Mouse (Mus musculus) MEL (cell line): ENCODE data around the gene Zfp422. TPM values are rescaled to one million over a fixed set of nuclear protein-coding genes. Genes with fewer than 3 reads are reported as not detected.

Source experiments
- DNase-seq: peaks from one replicate; pipeline ENCODE4 v3.0.0; 2011; ENCODE audit warnings: low read depth, low spot score
- H3K27ac ChIP-seq: 2 replicates; pipeline ENCODE4 v1.5.1; 2012; ENCODE audit warnings: low read depth, mild to moderate bottlenecking, control low read depth, low read length, moderate library complexity; ENCODE audit not compliant: control insufficient read depth
- H3K27me3 ChIP-seq, 2 experiments: fragments of 150-350 bp in 1 of 2; sonication (generic) in 1 of 2; 2 replicates each; pipeline ENCODE4 v1.6.1; 2012; ENCODE audit warnings: low read length in 2 of 2, mild to moderate bottlenecking in 2 of 2, improper control_type of control experiment in 1 of 2, moderate library complexity in 1 of 2; ENCODE audit not compliant: insufficient read depth in 2 of 2, control insufficient read depth in 1 of 2
- H3K36me3 ChIP-seq, 2 experiments: 2 replicates each; pipeline ENCODE4 v1.6.1; 2012 to 2014; ENCODE audit warnings: low read length in 2 of 2, improper control_type of control experiment in 1 of 2, inconsistent platforms in 1 of 2, mild to moderate bottlenecking in 1 of 2; ENCODE audit not compliant: insufficient read depth in 2 of 2, control insufficient read depth in 1 of 2
- H3K4me1 ChIP-seq, 2 experiments: fragments of 150-350 bp in 1 of 2; sonication (generic) in 1 of 2; 2 replicates each; pipeline ENCODE4 v1.6.1; 2012; ENCODE audit warnings: low read length in 2 of 2, improper control_type of control experiment in 1 of 2, mild to moderate bottlenecking in 1 of 2; ENCODE audit not compliant: insufficient read depth in 2 of 2, control insufficient read depth in 1 of 2
- H3K4me3 ChIP-seq, 2 experiments: fragments of 150-350 bp in 1 of 2; sonication (generic) in 1 of 2; 2 replicates each; pipeline ENCODE4 v1.5.1; 2012; ENCODE audit warnings: low read depth in 2 of 2, low read length in 2 of 2, mild to moderate bottlenecking in 2 of 2, moderate library complexity in 2 of 2, control low read depth in 1 of 2, improper control_type of control experiment in 1 of 2; ENCODE audit not compliant: control insufficient read depth in 1 of 2, insufficient read depth in 1 of 2
- H3K79me2 ChIP-seq: 2 replicates; pipeline ENCODE4 v1.6.1; 2012; ENCODE audit warnings: mild to moderate bottlenecking, low read length, moderate library complexity; ENCODE audit not compliant: control insufficient read depth, poor library complexity, insufficient read depth
- H3K9ac ChIP-seq: 2 replicates; pipeline ENCODE4 v1.6.1; 2012; ENCODE audit warnings: low read depth, mild to moderate bottlenecking, control low read depth, low read length, moderate library complexity; ENCODE audit not compliant: control insufficient read depth, poor library complexity, severe bottlenecking
- H3K9me3 ChIP-seq: fragments of 150-350 bp; sonication (generic); replicated peaks from 2 replicates; pipeline ENCODE4 v1.6.1; 2012; ENCODE audit warnings: mild to moderate bottlenecking, low read length, improper control_type of control experiment, moderate library complexity; ENCODE audit not compliant: insufficient read depth
- BHLHE40 ChIP-seq: IDR thresholded peaks from 2 replicates; pipeline ENCODE4 v1.6.1; 2012; ENCODE audit warnings: low read depth, mild to moderate bottlenecking, inconsistent platforms, low read length, improper control_type of control experiment, borderline replicate concordance
- CTCF ChIP-seq, 3 experiments: IDR thresholded peaks in 2 of 3; conservative IDR thresholded peaks in 1 of 3; 2 replicates each; pipeline ENCODE4 v1.5.1; 2011 to 2012; ENCODE audit warnings: low read length in 3 of 3, low read depth in 2 of 3, mild to moderate bottlenecking in 2 of 3, improper control_type of control experiment in 1 of 3, inconsistent platforms in 1 of 3, mixed read lengths in 1 of 3, moderate library complexity in 1 of 3; ENCODE audit not compliant: control insufficient read depth in 1 of 3, insufficient read depth in 1 of 3, poor library complexity in 1 of 3, severe bottlenecking in 1 of 3
- E2F4 ChIP-seq: IDR thresholded peaks from 2 replicates; pipeline ENCODE4 v1.6.1; 2011; ENCODE audit warnings: low read depth, low read length, improper control_type of control experiment, borderline replicate concordance
- ETS1 ChIP-seq: IDR thresholded peaks from 2 replicates; pipeline ENCODE4 v1.6.1; 2012; ENCODE audit warnings: low read depth, mild to moderate bottlenecking, inconsistent platforms, low read length, improper control_type of control experiment, moderate library complexity
- GABPA ChIP-seq: IDR thresholded peaks from 2 replicates; pipeline ENCODE4 v1.6.1; 2012; ENCODE audit warnings: low read depth, mild to moderate bottlenecking, inconsistent platforms, low read length, improper control_type of control experiment, moderate library complexity
- JUND ChIP-seq: IDR thresholded peaks from 2 replicates; pipeline ENCODE4 v1.6.1; 2011; ENCODE audit warnings: low read depth, mild to moderate bottlenecking, improper control_type of control experiment, low read length
- KAT2A ChIP-seq: conservative IDR thresholded peaks from 2 replicates; pipeline ENCODE4 v1.6.1; 2012; ENCODE audit warnings: low read depth, low read length, improper control_type of control experiment, inconsistent platforms
- RAD21 ChIP-seq: IDR thresholded peaks from 2 replicates; pipeline ENCODE4 v1.6.1; 2011; ENCODE audit warnings: mild to moderate bottlenecking, low read depth, low read length, improper control_type of control experiment
- SIN3A ChIP-seq: IDR thresholded peaks from 2 replicates; pipeline ENCODE4 v1.6.1; 2012; ENCODE audit warnings: low read length, improper control_type of control experiment, inconsistent platforms
- SMC3 ChIP-seq: IDR thresholded peaks from 2 replicates; pipeline ENCODE4 v1.6.1; 2011; ENCODE audit warnings: low read depth, low read length, improper control_type of control experiment
- USF1 ChIP-seq: IDR thresholded peaks from 2 replicates; pipeline ENCODE4 v1.6.1; 2014; ENCODE audit warnings: low read depth, mild to moderate bottlenecking, inconsistent platforms, low read length, improper control_type of control experiment, moderate library complexity
- ZC3H11A ChIP-seq: IDR thresholded peaks from 2 replicates; pipeline ENCODE4 v1.6.1; 2012; ENCODE audit warnings: low read depth, mild to moderate bottlenecking, inconsistent platforms, low read length, improper control_type of control experiment
- ZNF384 ChIP-seq: IDR thresholded peaks from 2 replicates; pipeline ENCODE4 v1.6.1; 2012; ENCODE audit warnings: low read depth, mild to moderate bottlenecking, inconsistent platforms, low read length, improper control_type of control experiment
- polyA plus RNA-seq, 2 experiments: library from polyadenylated mRNA; stranded (reverse) in 1 of 2; unstranded in 1 of 2; fragments of >175 nt in 1 of 2; fragments of >200 nt in 1 of 2; gene quantifications; 2 replicates each; pipeline versions ENCODE4 v1.2.1 to v1.2.4; 2012; ENCODE audit warnings: low replicate concordance in 2 of 2, low read depth in 1 of 2; ENCODE audit not compliant: insufficient read length in 2 of 2, insufficient read depth in 1 of 2, missing spikeins in 1 of 2
- total RNA-seq: library from RNA; depleted of rRNA; stranded (reverse); fragments of 300-350 nt; gene quantifications from 2 replicates; pipeline ENCODE4 v1.2.3, GENCODE M21; 2012

The Zfp422 gene
- total and polyA plus RNA-seq, 3 experiments: 0.32 TPM; not detected in 2

- Histone ChIP-seq H3K27me3 (no peaks in the 10 kb centered on the region), H3K4me3 (no peak overlapping the region), H3K79me2 (no peaks in the 10 kb centered on the region), H3K9me3 (no peaks in the 10 kb centered on the region), H3K36me3 (no peaks in the 10 kb centered on the region), H3K9ac (no peak overlapping the region), H3K4me1 (no peaks in the 10 kb centered on the region), H3K27ac (no peak overlapping the region)
- TF ChIP-seq CTCF (IDR thresholded peaks at IDR 0.05 in 2 of 3, conservative IDR thresholded peaks at IDR 0.05 in 1 of 3; ENCODE audit: control insufficient read depth in 1 of 3, insufficient read depth in 1 of 3, low read depth in 2 of 3, low read length in 3 of 3, poor library complexity in 1 of 3, severe bottlenecking in 1 of 3) (peak; percentile 54 to 56 (median 55)), RAD21 (peak; percentile 52), ZNF384 (no peak), SMC3 (peak; percentile 54), ZC3H11A (peak; percentile 24; the same call in 1 of the 2 replicates), E2F4 (no peak)
- peak; percentile 36 for DNase-seq
These were observed 25.1 kb upstream of the Zfp422 start for GRCm38 (mm10) chr6:116653684-116654454.

DNA sequence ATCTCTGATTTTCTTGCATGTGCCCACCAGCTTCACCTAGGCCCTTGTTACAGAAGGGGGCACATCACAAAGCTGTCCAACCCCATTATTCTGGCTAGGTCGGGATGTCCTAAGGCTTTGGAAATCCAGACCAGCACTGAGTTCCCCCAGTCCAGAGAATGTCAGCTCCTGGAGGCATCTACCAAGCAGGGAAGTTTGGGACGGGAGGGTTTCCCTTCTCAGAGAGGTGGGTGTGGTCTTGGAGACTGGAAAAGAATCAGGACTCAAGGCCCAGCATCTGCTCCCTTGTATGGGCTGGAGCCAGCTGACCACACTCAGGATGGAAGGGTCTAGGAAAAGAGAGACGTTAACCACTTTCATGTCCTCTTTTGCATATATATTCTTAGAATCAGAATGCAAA lies 24.4 kb upstream of the Zfp422 start:
- Histone ChIP-seq H3K4me1 (no peaks in the 10 kb centered on the region), H3K27ac (no peak overlapping the region), H3K79me2 (no peaks in the 10 kb centered on the region), H3K9me3 (no peaks in the 10 kb centered on the region), H3K36me3 (no peaks in the 10 kb centered on the region), H3K27me3 (no peaks in the 10 kb centered on the region), H3K4me3 (no peak overlapping the region)
- no peak for DNase-seq
- TF ChIP-seq GABPA (no peak), SIN3A (no peak), BHLHE40 (no peak), JUND (no peak), ETS1 (no peak), KAT2A (no peak), USF1 (no peak), RAD21 (no peak)
- TF ChIP-seq, all 39 proteins: peak for 0
- H3K9ac ChIP-seq: no peak overlapping the region
